Mouse (Mus musculus) bone marrow, adult 2 months (tissue): ENCODE measurements around the gene Krt6b.

ENCODE experiments used
- CTCF ChIP-seq: fragments of 200-500 bp; IDR thresholded peaks from 2 replicates; pipeline ENCODE4 v1.5.1; 2011; ENCODE audit warnings: low read length, control low read depth; ENCODE audit not compliant: control insufficient read depth, insufficient read depth
- POLR2A ChIP-seq: fragments of 200-500 bp; IDR thresholded peaks from 2 replicates; pipeline ENCODE4 v1.6.1; 2011; ENCODE audit warnings: low read depth, mild to moderate bottlenecking, control low read depth, low read length, borderline replicate concordance; ENCODE audit not compliant: control insufficient read depth

GRCm38 (mm10) chr15:101712720-101713119 lies 32.6 kb upstream of the Krt6b start, which contains the start of gene Krt5:
- TF ChIP-seq CTCF (no peak), POLR2A (no peak)
